Mouse (Mus musculus): Measurements from ENCODE around the gene Wwc2. TPM values are rescaled to one million over a fixed set of nuclear protein-coding genes. Genes with fewer than 3 reads are reported as not detected.

The Wwc2 gene
- polyA plus RNA-seq, 1 experiment: 6.1 TPM

DNA sequence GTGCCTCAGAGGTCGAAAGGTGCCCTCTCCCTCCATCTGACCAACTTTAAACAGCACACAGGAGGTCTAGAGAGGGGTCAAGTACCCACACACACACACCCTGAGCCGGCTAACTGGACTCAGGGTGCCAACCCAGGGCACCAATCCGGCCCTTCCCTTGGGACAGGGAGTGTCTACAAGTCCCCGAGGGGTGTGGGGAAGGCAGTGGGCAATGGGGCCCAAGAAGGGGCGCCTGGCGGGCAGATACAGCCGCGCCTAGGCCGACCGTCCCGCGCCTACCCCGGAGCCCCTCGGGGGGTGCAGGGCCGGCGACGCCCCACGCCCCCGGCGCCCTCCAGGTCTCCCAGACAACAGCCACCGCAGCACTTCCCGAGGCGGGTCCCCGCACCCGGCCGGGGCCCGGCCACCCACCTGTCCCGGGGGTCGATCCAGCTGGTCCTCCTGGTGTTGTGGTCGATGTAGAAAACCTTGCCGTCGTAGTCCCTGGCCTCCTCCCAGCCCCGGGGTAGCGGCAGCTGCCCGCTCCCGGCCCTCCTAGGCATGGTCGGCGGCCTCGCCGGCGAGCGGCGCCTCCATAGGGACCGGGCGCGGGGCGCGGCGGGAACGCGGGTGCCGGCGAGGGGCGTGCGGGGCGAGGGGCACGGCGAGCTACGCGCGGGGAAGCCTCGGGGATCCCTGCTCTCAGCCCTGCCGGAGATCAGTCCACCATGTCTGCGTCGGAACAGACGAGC is 904 bp downstream of the Wwc2 start:
- no peak for DNase-seq (ENCODE audit: low spot score)

DNA sequence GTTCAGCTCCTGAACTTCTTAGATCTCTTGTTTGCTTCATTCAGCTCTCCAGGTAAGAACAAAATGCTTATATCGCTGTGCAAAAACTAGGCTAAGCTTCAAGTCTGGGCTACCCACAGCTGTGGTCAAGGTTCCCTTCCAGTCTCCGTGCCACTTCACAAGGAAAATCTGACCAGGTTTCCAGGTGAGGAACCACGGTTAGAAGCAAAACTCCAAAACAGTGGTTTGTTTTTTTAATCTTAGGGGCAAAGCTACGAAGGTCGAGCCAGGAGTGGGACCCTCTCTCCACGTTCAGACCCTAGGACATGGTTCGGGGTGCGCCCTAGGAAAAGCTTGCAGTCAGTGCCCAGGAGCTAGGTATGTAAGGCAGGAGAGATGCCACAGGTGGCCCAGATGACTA is 1.5 kb downstream of the Wwc2 start:
- DNase-seq (ENCODE audit: low spot score): no peak

DNA sequence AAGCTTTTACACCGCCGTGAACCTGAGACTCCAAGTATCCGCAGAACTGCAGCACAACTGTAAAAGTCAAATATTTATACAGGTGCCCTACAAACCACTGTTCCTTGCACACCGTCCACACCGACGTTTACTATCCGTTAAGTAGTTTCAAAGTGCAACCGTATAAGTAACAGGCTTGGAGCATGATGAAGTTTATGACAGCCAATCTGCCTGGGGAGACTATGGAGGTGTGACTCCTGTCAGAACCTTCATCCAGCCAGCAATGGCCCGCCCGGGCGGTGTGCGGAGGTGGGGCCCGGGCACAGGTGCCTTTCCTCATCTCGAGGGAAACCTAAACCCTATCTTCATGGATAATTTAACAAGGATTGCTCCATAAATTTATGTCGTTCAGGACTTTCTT is 2.6 kb downstream of the Wwc2 start:
- DNase-seq (ENCODE audit: low spot score): no peak

DNA sequence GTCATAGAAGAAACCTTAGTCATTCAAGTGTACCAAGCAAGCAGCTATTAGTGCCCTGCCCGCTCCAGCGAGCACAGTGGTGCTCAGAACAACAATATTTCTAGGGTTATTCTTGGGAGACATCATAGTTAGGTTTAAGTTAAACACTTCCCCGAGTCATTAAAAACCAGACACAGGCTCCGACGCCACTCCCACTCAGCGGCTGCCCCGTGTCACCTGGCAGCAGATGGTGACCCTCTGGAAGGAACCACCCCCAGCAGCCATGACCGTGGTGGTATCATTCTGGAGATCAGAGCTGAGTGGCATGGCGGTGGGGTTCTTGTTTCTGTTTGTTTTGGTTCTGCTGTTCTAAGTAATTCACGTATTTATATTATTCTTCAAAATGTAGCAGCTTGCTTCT is 5.1 kb downstream of the Wwc2 start:
- DNase-seq (ENCODE audit: low spot score): no peak

DNA sequence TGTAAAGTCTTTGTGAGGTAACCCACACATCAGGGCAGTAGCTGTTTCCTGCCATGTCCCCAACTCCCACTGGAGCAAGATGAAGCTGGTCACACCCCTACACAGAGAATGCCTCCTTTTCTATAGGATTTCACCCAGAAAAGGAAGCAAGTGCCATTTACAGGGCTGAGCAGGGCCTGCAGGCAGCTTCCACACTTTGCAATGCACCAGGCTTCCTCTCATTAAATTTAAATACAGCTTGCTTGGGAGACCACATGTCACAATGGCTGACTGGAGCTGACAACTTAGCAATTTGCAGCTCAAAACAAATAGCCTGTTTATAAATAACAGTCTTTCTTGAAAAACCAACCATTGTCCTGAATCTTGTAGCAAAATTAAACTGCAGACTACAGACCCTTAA is 5.5 kb downstream of the Wwc2 start:
- no peak for DNase-seq (ENCODE audit: low spot score)

DNA sequence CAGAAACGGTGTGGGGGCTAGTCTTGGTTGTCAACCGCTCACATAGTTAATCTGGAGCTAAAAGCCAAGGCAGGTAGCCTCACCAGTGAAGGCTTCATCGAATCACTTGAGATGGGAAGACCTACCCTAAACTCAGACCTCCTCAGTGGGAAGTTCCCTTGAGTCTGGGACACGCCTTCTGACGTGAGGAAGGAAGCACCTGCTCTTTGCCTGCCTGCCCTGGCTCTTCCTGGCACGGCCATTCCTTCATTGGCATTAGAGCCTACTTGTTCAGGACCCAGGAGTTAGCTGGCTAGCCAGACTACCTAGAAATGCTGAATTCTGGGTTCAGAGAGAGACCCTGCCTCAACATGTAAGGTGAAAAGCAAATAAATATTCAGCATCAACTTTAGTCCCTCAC is 9.6 kb downstream of the Wwc2 start:
- no peak for DNase-seq (ENCODE audit: low spot score)

DNA sequence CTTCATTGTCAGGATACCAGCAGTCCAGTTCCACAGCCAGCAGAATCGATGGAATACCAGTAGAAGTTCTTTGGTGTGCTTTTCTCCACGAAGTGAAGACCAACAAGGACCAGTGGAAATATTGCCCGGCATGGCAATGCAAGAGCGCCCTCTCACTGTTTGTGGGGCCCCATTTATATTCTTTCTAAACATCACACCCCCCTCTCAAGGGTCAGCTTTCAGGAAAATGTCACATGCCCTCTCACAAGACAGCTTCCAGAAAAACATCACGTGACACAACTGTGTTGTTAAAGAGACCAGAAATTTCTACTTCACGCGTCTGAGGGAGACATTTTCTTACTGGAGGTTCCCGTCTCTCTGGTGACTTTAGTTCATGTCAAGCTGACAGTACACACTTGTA is 10.8 kb downstream of the Wwc2 start:
- no peak for DNase-seq (ENCODE audit: low spot score)

DNA sequence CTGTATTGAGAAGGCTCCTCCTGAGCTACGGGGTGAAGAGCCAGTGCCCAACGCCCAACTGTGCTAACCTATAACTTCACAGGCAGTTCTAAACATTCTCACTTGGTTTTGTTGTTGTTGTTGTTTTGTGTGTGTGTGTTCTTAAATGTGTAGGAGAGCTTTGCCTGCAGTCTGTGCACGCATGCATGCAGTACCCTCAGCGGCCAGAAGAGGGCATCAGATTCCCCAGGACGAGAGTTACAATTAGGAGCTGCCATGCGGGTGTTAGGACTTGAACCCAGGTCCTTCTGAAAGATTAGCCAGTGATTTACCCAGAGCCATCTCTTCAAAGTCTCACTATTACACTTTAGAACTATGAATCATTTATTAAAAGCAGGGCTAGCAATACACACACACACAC is 12.0 kb downstream of the Wwc2 start:
- no peak for DNase-seq (ENCODE audit: low spot score)

DNA sequence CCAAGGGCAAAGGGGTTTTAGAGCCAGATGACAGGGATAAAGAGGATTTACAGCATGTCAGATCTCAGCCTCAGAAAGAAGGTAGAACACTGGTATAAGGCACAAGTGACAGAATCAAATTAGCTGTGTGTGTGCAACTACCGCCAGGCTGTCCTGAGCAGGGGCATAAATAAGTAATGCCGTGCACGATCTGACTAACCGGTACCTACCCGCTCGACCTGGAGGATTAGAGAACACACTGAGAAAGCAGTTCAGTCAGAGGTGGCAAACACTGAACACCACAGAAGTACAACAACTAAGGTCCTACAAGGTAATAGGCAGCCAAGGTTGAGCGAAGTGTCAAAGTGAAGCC is 15.8 kb downstream of the Wwc2 start:
- DNase-seq (ENCODE audit: low spot score): no peak

DNA sequence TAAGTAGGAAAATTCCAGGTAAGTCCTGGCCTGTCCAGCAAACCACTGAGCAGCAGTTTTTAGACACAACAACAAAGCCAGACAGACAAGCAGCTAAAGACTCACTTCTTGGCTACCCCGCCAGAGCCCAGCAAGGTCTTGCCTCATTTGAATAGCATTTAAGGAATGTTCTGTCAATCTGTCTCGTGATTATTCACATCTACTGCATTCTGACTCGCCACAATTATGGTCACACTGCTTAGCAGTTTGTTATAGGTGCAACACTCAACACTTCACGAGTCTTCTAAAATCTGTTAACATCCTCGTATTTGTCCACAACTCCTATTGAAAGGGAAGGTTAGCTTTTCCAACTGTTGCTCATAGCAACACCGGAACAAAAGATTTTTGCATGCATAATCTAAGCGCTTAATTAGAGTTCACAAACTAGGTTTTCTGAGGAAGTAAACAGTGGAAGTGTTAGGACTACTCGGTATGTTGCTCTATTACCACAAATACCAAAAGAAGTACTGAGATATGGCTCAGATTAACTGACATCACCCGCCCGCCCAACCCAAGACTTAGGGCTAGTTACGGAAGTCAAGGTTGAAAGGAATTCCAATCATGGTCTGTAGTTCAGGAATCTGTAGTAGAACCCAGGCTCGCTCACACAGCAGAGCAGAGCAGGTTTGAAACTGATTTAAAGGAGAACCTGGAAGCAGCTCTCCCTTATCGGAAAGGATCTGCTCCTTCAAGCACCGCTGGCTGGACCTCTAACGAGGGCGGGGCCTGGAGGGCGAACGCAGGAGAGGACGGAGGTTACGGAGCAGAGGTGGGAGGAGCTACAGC is 16.4 kb downstream of the Wwc2 start:
- no peak for DNase-seq (ENCODE audit: low spot score)

DNA sequence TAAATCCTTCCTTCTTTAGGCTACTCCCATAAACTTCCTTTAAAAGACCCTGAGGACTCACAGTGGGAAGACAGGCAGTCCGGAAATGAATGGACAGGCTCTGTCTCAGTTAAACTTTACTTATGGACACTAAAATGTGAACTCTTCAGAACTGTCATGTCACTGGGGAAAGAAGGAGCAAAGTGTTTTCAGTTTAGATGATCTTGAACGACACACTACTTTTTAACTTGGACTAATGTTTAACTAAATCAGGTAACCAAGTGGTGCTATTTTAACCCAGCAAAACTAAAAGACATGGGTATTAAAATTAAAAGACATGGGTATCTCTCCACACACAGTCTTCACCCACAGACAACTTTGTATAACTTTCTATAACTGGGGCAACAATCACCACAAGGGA is 19.6 kb downstream of the Wwc2 start:
- DNase-seq (ENCODE audit: low spot score): no peak

DNA sequence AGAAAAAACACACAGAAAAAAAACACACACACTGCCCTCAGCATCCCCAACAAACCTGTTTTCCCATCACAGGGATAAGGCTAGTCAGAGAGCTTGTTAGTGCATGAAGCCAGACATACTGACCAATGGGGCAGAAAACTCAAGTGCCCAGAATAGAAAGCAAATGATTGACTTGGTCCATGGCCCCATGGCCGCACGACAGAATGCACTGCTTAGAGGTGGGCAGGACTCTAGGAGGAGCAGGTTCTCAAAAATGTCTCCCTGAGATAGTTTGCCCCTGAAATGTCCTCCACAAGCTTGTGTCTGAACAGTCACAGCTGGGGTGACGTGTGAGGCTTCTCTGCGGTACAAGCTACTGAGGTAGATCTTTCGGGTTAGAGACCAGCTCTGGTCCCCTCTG is 20.1 kb downstream of the Wwc2 start:
- DNase-seq (ENCODE audit: low spot score): no peak

DNA sequence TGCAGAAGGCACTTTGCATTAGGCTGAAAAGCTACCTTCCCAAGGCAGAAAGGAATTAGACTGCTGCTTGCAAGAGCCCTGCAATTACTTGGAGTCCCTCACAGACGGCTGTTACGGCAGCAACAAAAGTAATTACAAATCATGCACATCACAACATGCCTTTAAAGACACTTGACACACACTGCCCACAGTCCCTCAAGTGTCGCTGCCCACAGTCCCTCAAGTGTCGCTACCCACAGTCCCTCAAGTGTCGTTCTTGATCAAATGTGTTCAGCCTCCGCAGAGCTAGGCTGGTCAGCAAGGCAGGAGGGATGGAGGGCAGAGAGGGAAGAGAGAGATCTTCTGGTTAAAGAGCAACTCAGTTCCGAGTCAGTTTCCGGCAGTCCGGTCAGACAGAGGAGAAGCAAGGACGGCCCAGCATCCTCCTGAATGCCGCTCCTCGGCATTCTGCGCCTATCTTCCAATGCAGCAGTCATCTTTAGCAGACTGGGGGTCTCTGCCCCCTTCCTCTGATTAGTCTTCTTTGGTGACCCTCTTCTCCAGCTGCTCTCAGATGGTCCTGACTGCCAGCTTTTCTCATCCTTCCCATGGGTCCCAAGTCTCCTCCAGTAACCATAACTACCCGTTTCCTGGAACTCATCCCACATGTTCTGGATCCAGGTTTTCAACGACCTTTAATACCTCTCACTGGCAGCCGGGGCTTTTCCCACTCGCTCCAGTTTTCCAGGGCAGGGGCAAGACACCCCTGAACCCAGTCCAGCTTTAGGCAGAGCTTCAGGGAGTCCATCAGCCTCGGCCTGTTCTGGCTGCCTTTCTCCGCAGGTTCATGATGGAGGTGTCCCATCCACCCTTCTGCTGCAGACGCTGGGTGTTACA is 23.4 kb downstream of the Wwc2 start:
- no peak for DNase-seq (ENCODE audit: low spot score)

DNA sequence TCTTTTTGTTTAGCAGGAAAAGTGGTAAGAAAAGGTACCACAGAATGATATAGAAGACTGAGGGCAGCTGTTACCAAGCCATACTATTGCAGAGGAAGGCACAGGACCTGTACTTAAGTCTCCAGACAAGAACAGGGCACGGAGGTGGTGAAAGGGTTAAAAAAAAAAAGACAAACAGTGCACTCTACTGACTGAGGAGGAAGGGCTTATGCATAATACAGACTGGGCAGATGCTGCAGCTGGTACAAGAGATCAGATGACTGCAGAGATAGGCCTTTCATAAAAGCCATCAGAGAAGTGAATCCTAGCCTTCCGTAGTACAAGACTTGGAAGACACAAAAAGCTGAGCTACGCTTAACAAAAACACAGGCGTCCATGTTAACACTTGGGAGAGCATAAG is 28.2 kb downstream of the Wwc2 start:
- DNase-seq (ENCODE audit: low spot score): no peak

DNA sequence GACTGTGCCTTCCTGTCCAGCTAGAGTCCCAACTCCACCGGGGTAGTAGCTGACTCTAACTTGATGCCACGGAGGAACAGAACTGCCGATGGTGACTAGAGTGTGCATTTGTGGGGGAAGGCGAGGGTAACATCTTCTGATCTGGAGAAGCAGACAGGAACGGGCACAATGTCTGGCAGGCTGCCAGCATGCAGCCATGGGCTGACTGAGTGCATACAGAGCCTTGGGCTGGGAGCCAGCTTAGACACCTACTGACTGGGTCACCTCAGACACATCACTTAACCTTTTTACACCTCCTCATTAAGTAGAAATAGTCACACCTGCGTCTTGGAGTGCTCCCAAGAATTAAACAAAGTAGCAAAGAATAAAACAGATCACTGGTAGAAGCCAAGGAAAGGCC is 28.7 kb downstream of the Wwc2 start:
- no peak for DNase-seq (ENCODE audit: low spot score)

DNA sequence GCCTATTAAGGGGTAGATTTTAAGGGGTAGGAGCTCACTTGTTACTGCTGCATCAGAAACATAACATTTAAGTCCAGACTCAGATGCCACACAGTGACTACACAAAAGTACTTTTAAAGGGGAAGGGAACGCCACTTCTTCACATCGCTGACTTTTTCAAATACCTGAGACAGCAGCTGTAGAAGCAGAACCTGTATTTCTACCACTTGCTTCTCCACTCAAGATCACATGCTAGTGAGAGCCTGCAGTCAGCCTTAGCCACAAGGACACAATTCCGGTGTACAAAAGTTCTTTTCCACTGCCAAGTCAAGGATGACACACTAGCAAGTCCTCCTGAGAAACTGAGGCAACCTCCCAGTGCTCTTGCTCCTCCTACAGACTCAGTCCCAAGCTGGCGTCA is 33.2 kb downstream of the Wwc2 start:
- no peak for DNase-seq (ENCODE audit: low spot score)

DNA sequence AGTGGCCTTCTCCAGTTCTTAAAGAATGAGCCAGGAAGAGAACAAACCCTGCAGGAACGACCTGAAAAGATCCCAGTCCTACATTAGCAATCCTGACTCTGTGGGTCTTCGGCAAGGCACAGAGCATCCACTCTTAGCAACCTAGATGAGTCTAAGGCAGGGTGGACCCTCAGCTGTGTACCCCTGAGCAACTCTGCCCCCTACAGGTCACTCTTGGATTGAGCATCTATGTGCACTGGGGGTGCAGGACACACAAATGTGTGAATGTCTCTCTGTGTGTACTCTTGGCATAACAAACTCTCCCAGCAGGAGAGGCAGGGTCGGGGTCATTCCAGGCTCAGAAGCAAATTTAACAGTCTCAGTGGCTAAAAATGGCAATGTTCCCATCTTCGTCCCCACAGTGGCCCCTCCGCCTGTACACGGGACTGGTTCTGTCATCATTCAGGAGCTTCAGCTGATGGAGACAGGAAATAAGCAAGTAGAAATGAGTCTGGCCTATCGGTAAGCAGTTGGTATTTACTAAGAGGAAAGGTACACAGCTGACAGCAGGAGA is 39.3 kb downstream of the Wwc2 start:
- no peak for DNase-seq (ENCODE audit: low spot score)

DNA sequence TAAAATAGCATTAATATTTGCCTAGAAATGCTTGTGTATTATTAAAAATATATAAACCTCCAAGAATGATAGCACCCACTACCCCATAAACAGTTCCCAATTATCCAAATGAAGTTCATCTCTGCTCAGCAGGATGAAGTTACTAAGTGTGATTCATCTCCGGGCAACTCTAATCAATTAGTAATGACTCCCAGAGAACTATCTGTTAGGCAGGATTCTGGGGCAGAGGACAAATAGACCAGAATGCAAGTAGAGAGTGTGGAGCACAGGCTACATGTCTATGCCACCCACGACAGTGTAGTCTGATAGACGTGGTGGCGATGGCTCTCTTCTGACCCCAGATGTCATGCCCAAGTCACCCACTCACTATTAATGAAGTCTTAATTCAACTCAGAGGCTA is 41.9 kb downstream of the Wwc2 start:
- DNase-seq (ENCODE audit: low spot score): no peak

DNA sequence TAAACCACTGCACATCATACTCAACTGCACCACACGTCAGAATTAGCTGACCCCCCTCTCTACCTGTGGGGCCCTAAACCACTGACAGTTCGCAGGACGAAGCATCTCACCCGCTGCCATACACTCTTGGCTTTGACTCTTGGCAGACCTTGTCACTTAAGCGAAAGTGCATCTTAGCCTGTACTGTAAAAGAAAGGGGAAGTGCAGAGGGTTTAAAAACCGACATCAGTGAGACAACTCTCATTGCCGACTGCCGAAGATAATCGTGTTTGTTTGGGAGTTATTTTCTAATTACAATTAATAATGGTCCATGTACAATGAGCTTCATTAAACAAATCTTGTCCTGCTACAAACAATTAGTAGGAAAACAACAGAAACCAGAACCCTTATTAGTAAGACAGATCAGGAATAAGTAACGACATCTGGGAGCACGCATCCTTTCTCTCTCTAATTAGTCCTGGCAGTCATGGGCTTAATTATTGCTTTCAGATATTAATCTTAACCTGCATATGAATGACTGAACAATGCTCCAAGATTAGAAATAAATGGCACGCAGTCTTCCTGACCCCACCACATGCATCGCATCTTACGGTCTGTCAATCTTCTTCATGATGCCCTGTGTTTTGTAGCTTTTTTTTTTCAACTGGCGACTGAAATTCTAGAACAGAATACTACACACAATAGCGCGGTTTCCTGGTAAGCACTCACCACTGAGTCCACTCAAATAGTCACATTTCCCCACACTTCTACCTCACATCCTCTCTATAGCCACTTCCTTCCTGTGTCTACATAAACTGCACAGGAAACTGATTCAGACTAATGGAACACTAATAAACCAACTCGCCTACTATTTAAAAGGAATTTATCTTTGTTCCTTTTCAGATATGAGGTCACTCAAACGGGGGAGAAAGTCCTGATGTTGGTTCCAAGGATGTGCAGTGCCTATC is 42.8 kb downstream of the Wwc2 start:
- DNase-seq (ENCODE audit: low spot score): no peak

DNA sequence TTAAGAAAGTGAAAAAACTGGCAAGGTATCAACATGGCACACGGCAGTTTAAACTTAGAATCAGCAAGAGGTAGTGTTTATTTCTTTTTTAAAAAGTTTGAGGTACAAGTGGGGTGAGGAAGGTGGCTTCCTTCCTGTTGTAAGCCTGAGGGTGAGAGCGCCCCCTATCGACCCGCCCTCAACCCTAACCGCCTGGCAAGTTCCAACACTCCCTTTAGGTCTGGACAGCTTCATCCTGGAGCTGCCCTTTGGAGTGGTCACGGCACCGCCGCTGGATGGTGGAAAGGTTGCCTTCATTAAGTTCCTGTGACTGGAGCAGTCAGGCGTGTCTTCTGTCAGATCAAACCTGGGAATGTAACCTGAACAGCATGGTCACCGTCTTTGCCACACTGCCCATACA is 47.7 kb downstream of the Wwc2 start:
- DNase-seq (ENCODE audit: low spot score): no peak

DNA sequence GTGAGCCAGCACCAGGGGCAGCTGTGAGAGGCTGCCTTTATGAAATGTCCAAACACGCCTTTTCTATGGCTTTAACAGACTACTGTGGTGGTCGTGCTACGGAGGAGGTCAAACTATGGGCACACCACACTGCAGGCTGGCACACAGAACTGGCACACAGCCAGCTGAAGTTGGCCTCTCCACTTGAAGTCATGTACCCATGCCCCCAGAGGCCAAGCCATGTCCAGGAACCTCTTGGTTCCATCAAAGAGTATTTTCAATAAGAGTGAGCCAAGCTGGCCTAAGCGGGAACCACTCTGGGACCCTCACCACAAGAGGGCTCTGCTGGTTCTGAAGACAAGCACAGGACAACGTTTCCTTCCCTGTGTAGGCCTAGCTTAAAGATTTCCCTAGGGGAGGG is 49.7 kb downstream of the Wwc2 start:
- no peak for DNase-seq (ENCODE audit: low spot score)

Data from urinary bladder, adult 2 months (tissue).